Mouse (Mus musculus) olfactory bulb, adult 2 months (tissue): ENCODE data around the gene Nos3. TPM values are rescaled to one million over a fixed set of nuclear protein-coding genes. Genes with fewer than 3 reads are reported as not detected.
A peak's percentile ranks its signal among the peaks of the same experiment; 100 is the strongest.

Experiments
- H3K27ac ChIP-seq: fragments of 200-500 bp; 2 replicates; pipeline ENCODE4 v1.5.1; 2012; ENCODE audit warnings: low read depth, low read length; ENCODE audit not compliant: insufficient read depth
- H3K4me1 ChIP-seq: fragments of 200-500 bp; 2 replicates; pipeline ENCODE4 v1.6.1; 2012; ENCODE audit warnings: low read length; ENCODE audit not compliant: control insufficient read depth, insufficient read depth
- H3K4me3 ChIP-seq: fragments of 200-500 bp; 2 replicates; pipeline ENCODE4 v1.5.1; 2012; ENCODE audit warnings: mild to moderate bottlenecking, low read depth, low read length, moderate library complexity; ENCODE audit not compliant: insufficient read depth
- CTCF ChIP-seq: fragments of 200-500 bp; IDR thresholded peaks from 2 replicates; pipeline ENCODE4 v1.5.1; 2012; ENCODE audit warnings: low read depth, mild to moderate bottlenecking, low read length, moderate library complexity; ENCODE audit not compliant: insufficient read depth
- POLR2A ChIP-seq: fragments of 200-500 bp; IDR thresholded peaks from 2 replicates; pipeline ENCODE4 v1.6.1; 2012; ENCODE audit warnings: mild to moderate bottlenecking, low read depth, low read length, moderate library complexity; ENCODE audit not compliant: insufficient read depth
- WGBS: fragments of 180-500 bp; shearing (Covaris S2); methylation state at CpG from one replicate; pipeline ENCODE4 v1.1.7; 2018; 5-methylcytosine and 5-hydroxymethylcytosine counted together
- polyA plus RNA-seq: library from polyadenylated mRNA; stranded (reverse); fragments of >200 nt; gene quantifications from 2 replicates; pipeline ENCODE4 v1.2.4, GENCODE M21; 2012; ENCODE audit warnings: low replicate concordance; ENCODE audit not compliant: missing spikeins, insufficient read depth, insufficient read length

Nos3 gene
- polyA plus RNA-seq, 1 experiment: not detected

GRCm38 (mm10) chr5:24399686-24400085, 35.1 kb downstream of the Nos3 start:
- Histone ChIP-seq H3K4me3 (no peak overlapping the region), H3K27ac (no peak overlapping the region), H3K4me1 (peaks cover 7% of the 10 kb centered on the region)
- no peak for TF ChIP-seq POLR2A
- no peak for TF ChIP-seq CTCF
- 91% methylated on average over 10 of the region's 10 CpGs for WGBS

GRCm38 (mm10) chr5:24400362-24400761, 35.8 kb downstream of the Nos3 start:
- no peak for TF ChIP-seq CTCF
- TF ChIP-seq POLR2A: no peak
- Histone ChIP-seq H3K4me3 (no peak overlapping the region), H3K4me1 (peaks cover 11% of the 10 kb centered on the region), H3K27ac (no peak overlapping the region)
- 92% methylated on average over 11 of the region's 11 CpGs for WGBS

GRCm38 (mm10) chr5:24400911-24401605, 36.4 kb downstream of the Nos3 start:
- no peak overlapping the region for H3K27ac ChIP-seq
- H3K4me3 ChIP-seq: no peak overlapping the region
- WGBS: 90% methylated on average over 5 of the region's 5 CpGs
- TF ChIP-seq CTCF (no peak), POLR2A (no peak)
- peaks cover 18% of the 10 kb centered on the region for H3K4me1 ChIP-seq

GRCm38 (mm10) chr5:24401969-24402368, 37.4 kb downstream of the Nos3 start:
- no peak overlapping the region for H3K27ac ChIP-seq
- no peak overlapping the region for H3K4me3 ChIP-seq
- H3K4me1 ChIP-seq: peaks cover 24% of the 10 kb centered on the region
- WGBS: 54% methylated on average over 9 of the region's 9 CpGs
- TF ChIP-seq CTCF (no peak), POLR2A (no peak)

- Histone ChIP-seq H3K4me3 (no peak overlapping the region), H3K27ac (peak overlapping the region; percentile 42; the same call in 1 of the 2 replicates), H3K4me1 (peaks cover 24% of the 10 kb centered on the region)
- TF ChIP-seq CTCF (no peak), POLR2A (no peak)
- WGBS: 42% methylated on average over 6 of the region's 6 CpGs
Observed at GRCm38 (mm10) chr5:24404594-24405360, 40.2 kb downstream of the Nos3 start.

- TF ChIP-seq POLR2A (no peak), CTCF (no peak)
- no peak overlapping the region for H3K4me3 ChIP-seq
- H3K27ac ChIP-seq: peak overlapping the region; percentile 59
Observed at GRCm38 (mm10) chr5:24405389-24405876, 40.8 kb downstream of the Nos3 start.

GRCm38 (mm10) chr5:24408651-24409050, 44.0 kb downstream of the Nos3 start:
- no peak overlapping the region for H3K27ac ChIP-seq
- TF ChIP-seq POLR2A (no peak), CTCF (no peak)
- WGBS: 69% methylated on average over 13 of the region's 13 CpGs
- H3K4me1 ChIP-seq: peaks cover 24% of the 10 kb centered on the region
- H3K4me3 ChIP-seq: no peak overlapping the region

More at GRCm38 (mm10) chr5:24405389-24405876, 40.8 kb downstream of the Nos3 start:
- 67% methylated on average over 3 of the region's 3 CpGs for WGBS
- H3K4me1 ChIP-seq: peaks cover 24% of the 10 kb centered on the region

GRCm38 (mm10) chr5:24409466-24409865, 44.9 kb downstream of the Nos3 start:
- TF ChIP-seq POLR2A (no peak), CTCF (no peak)
- no peak overlapping the region for H3K27ac ChIP-seq
- 86% methylated on average over 2 of the region's 2 CpGs for WGBS
- H3K4me3 ChIP-seq: no peak overlapping the region
- peaks cover 19% of the 10 kb centered on the region for H3K4me1 ChIP-seq

- peaks cover 17% of the 10 kb centered on the region for H3K4me1 ChIP-seq
- no peak overlapping the region for H3K4me3 ChIP-seq
- no peak overlapping the region for H3K27ac ChIP-seq
- TF ChIP-seq CTCF (no peak), POLR2A (no peak)
- 93% methylated on average over 2 of the region's 2 CpGs for WGBS
Observed at GRCm38 (mm10) chr5:24412063-24412462, 47.5 kb downstream of the Nos3 start.
